Mouse (Mus musculus) kidney, adult 8-10 months (tissue): ENCODE data around the gene Olfr90.

ENCODE experiments used
- DNase-seq, 2 experiments: peaks; one replicate each; pipeline ENCODE4 v3.0.0; 2022

Gene Olfr90

GRCm38 (mm10) chr17:37061435-37061834 is 26.9 kb downstream of the Olfr90 start:
- DNase-seq: no peak

- no peak for DNase-seq
Measured at GRCm38 (mm10) chr17:37056957-37057356, 31.3 kb downstream of the Olfr90 start.

- no peak for DNase-seq
Measured at GRCm38 (mm10) chr17:37051745-37052144, 36.6 kb downstream of the Olfr90 start.

GRCm38 (mm10) chr17:37050876-37051275 is 37.4 kb downstream of the Olfr90 start:
- DNase-seq: no peak

GRCm38 (mm10) chr17:37050399-37050798 is 37.9 kb downstream of the Olfr90 start:
- DNase-seq: peak; percentile 65 to 70

GRCm38 (mm10) chr17:37049570-37050310 is 38.6 kb downstream of the Olfr90 start:
- DNase-seq: peak; percentile 32 to 57

GRCm38 (mm10) chr17:37048383-37048782 is 39.9 kb downstream of the Olfr90 start:
- no peak for DNase-seq

- DNase-seq: peak in 1 of 2 experiments; percentile 9
Measured at GRCm38 (mm10) chr17:37047981-37048380, 40.3 kb downstream of the Olfr90 start.

- DNase-seq: peak in 1 of 2 experiments; percentile 2
Measured at GRCm38 (mm10) chr17:37047332-37047976, 40.8 kb downstream of the Olfr90 start.

- DNase-seq: peak; percentile 23 to 26
Measured at GRCm38 (mm10) chr17:37046312-37047112, 41.8 kb downstream of the Olfr90 start.

- peak; percentile 65 to 67 for DNase-seq
Measured at GRCm38 (mm10) chr17:37045611-37046311, 42.5 kb downstream of the Olfr90 start, which contains the start of gene Gabbr1. TSS of gene Gabbr1 (plus strand) at chr17:37045966.

GRCm38 (mm10) chr17:37044651-37045244 is 43.6 kb downstream of the Olfr90 start:
- peak in 1 of 2 experiments; percentile 4 for DNase-seq

GRCm38 (mm10) chr17:37039127-37039894 is 49.0 kb downstream of the Olfr90 start:
- no peak for DNase-seq
